Mouse (Mus musculus) ES-E14 (cell line): ENCODE measurements around the gene Nfe2. TPM values are rescaled to one million over a fixed set of nuclear protein-coding genes. Genes with fewer than 3 reads are reported as not detected.
"Not testable (repeated sequence)": the region's sequence is repeated elsewhere in the genome, so short reads cannot be mapped to it uniquely, and the experiment has no call there.

ENCODE experiments used
- DNase-seq: peaks from one replicate; pipeline ENCODE4 v3.0.0-alpha.2; 2013; ENCODE audit warnings: low read depth, low spot score
- H3K27ac ChIP-seq: 2 replicates; pipeline ENCODE4 v1.5.1; 2012; ENCODE audit warnings: low read depth, mild to moderate bottlenecking, low read length, moderate library complexity, mixed read lengths; ENCODE audit not compliant: poor library complexity, insufficient read depth, severe bottlenecking
- H3K36me3 ChIP-seq: 2 replicates; pipeline ENCODE4 v1.6.1; 2012; ENCODE audit warnings: mild to moderate bottlenecking, low read length, moderate library complexity, mixed read lengths; ENCODE audit not compliant: control insufficient read depth, poor library complexity, insufficient read depth, severe bottlenecking
- H3K4me1 ChIP-seq, 2 experiments: fragments of 150-350 bp in 1 of 2; sonication (generic) in 1 of 2; 2 replicates each; pipeline ENCODE4 v1.6.1; 2012; ENCODE audit warnings: low read length in 2 of 2, mild to moderate bottlenecking in 1 of 2, mixed read lengths in 1 of 2; ENCODE audit not compliant: control insufficient read depth in 2 of 2, insufficient read depth in 2 of 2, poor library complexity in 1 of 2
- H3K4me3 ChIP-seq, 2 experiments: fragments of 150-350 bp in 1 of 2; sonication (generic) in 1 of 2; 2 replicates each; pipeline ENCODE4 v1.5.1; 2012; ENCODE audit warnings: low read length in 2 of 2, low read depth in 1 of 2, mild to moderate bottlenecking in 1 of 2, mixed read lengths in 1 of 2; ENCODE audit not compliant: insufficient read depth in 1 of 2, poor library complexity in 1 of 2, severe bottlenecking in 1 of 2
- H3K9ac ChIP-seq: 2 replicates; pipeline ENCODE4 v1.6.1; 2012; ENCODE audit warnings: low read depth, mild to moderate bottlenecking, low read length, mixed read lengths; ENCODE audit not compliant: poor library complexity, insufficient read depth, severe bottlenecking
- H3K9me3 ChIP-seq: fragments of 150-350 bp; sonication (generic); 2 replicates; pipeline ENCODE4 v1.6.1; 2012; ENCODE audit warnings: low read depth, mild to moderate bottlenecking, low read length; ENCODE audit not compliant: control insufficient read depth, insufficient read depth
- CHD2 ChIP-seq: IDR thresholded peaks from 2 replicates; pipeline ENCODE4 v1.6.1; 2014; ENCODE audit warnings: mild to moderate bottlenecking, low read depth, low read length, inconsistent platforms
- HCFC1 ChIP-seq: IDR thresholded peaks from 2 replicates; pipeline ENCODE4 v1.6.1; 2012; ENCODE audit warnings: low read length, inconsistent platforms, borderline replicate concordance; ENCODE audit not compliant: insufficient read depth
- MAFK ChIP-seq: IDR thresholded peaks from 2 replicates; pipeline ENCODE4 v1.6.1; 2014; ENCODE audit warnings: mild to moderate bottlenecking, low read depth, low read length, inconsistent platforms; ENCODE audit not compliant: insufficient read depth
- ZC3H11A ChIP-seq: IDR thresholded peaks from 2 replicates; pipeline ENCODE4 v1.6.1; 2012; ENCODE audit warnings: low read depth, mild to moderate bottlenecking, inconsistent platforms, low read length, borderline replicate concordance
- ZNF384 ChIP-seq: IDR thresholded peaks from 2 replicates; pipeline ENCODE4 v1.6.1; 2012; ENCODE audit warnings: low read depth, low read length, inconsistent platforms
- in situ Hi-C, 2 experiments: fragments of 600-800 bp; cut with MboI; formaldehyde crosslinking; loops; one replicate each; pipeline ENCODE4 v1.15.1; 2025; ENCODE audit warnings: low sequenced_read_pairs in 2 of 2, inconsistent platforms in 1 of 2; ENCODE audit not compliant: unreplicated experiment in 2 of 2
- total RNA-seq: library from RNA; depleted of rRNA; stranded (reverse); fragments of 300-350 nt; gene quantifications from 2 replicates; pipeline ENCODE4 v1.2.3, GENCODE M21; 2012

Nfe2 gene
- total RNA-seq, 1 experiment, result 0.49 TPM

- in situ Hi-C loops, result no loop called here
- H3K4me3 ChIP-seq, result no peak overlapping the region
- H3K9ac ChIP-seq, result no peak overlapping the region
- no peak for DNase-seq
- TF ChIP-seq HCFC1 (no peak), MAFK (no peak), ZNF384 (no peak), ZC3H11A (no peak), CHD2 (no peak)
- no peaks in the 10 kb centered on the region; the same call in 1 of the 2 replicates for H3K9me3 ChIP-seq
- H3K4me1 ChIP-seq, result no peaks in the 10 kb centered on the region
- no peaks in the 10 kb centered on the region for H3K36me3 ChIP-seq
- no peak overlapping the region for H3K27ac ChIP-seq
Observed at GRCm38 (mm10) chr15:103281465-103282205, 23.4 kb upstream of the Nfe2 start.

GRCm38 (mm10) chr15:103280817-103281464, 22.7 kb upstream of the Nfe2 start:
- no peaks in the 10 kb centered on the region for H3K36me3 ChIP-seq
- TF ChIP-seq ZC3H11A (no peak), CHD2 (no peak), HCFC1 (no peak), MAFK (no peak), ZNF384 (no peak)
- H3K4me1 ChIP-seq, result no peaks in the 10 kb centered on the region
- no peak overlapping the region for H3K9ac ChIP-seq
- no peak overlapping the region for H3K4me3 ChIP-seq
- H3K27ac ChIP-seq, result no peak overlapping the region
- no peak for DNase-seq
- in situ Hi-C loops, result no loop called here
- H3K9me3 ChIP-seq, result no peaks in the 10 kb centered on the region; the same call in 1 of the 2 replicates

- TF ChIP-seq ZC3H11A (no peak), ZNF384 (peak; percentile 62; the same call in 1 of the 2 replicates)
- H3K9ac ChIP-seq, result no peak overlapping the region
- H3K4me1 ChIP-seq, result no peaks in the 10 kb centered on the region
- DNase-seq, result no peak
- no peaks in the 10 kb centered on the region for H3K36me3 ChIP-seq
- H3K27ac ChIP-seq, result no peak overlapping the region
- no peak overlapping the region for H3K4me3 ChIP-seq
- in situ Hi-C loops, result no loop called here
- H3K9me3 ChIP-seq, result no peaks in the 10 kb centered on the region
Observed at GRCm38 (mm10) chr15:103279750-103280149, 21.5 kb upstream of the Nfe2 start.

- Histone ChIP-seq H3K36me3 (no peaks in the 10 kb centered on the region), H3K4me3 (no peak overlapping the region), H3K9ac (no peak overlapping the region; the same call in 1 of the 2 replicates), H3K4me1 (0 out of 4 replicates have a peak, but pooled peaks cover 0 to 2% of the 10 kb centered on the region in 2 experiments), H3K27ac (no peak overlapping the region), H3K9me3 (no peaks in the 10 kb centered on the region; the same call in 1 of the 2 replicates)
- TF ChIP-seq CHD2, result no peak
- in situ Hi-C loops, result no loop called here
- DNase-seq, result no peak
Observed at GRCm38 (mm10) chr15:103277949-103278348, 19.7 kb upstream of the Nfe2 start.

GRCm38 (mm10) chr15:103275943-103276342, 17.7 kb upstream of the Nfe2 start:
- H3K9ac ChIP-seq, H3K4me1 ChIP-seq, H3K36me3 ChIP-seq, H3K27ac ChIP-seq, in situ Hi-C loops, DNase-seq, H3K4me3 ChIP-seq, H3K9me3 ChIP-seq: not testable (repeated sequence)
- TF ChIP-seq ZNF384, result 0 out of 2 replicates have a peak, but pooled peaks have one; percentile 39
